ENCODE assay signal across 7 mouse cellular contexts in genomic region chr9:70542305-70543041, GRCm38 (mm10). TPM values are rescaled to one million over a fixed set of nuclear protein-coding genes. Genes with fewer than 3 reads are reported as not detected.
A peak's percentile ranks its signal among the peaks of the same experiment; 100 is the strongest.
DNase-seq lines count a peak whose midpoint lies in the region; ATAC-seq and TF ChIP-seq lines count a peak whose summit lies in the region.

Sltm (plus strand) TSS chr9:70542754.

- H3K4me3 ChIP-seq in embryonic facial prominence, embryonic 12.5 days: peak within 1 kb of the TSS; percentile 91
- H3K4me3 ChIP-seq in kidney, adult 2 months (ENCODE audit: insufficient read depth, low read depth, low read length): peak within 1 kb of the TSS; percentile 89
- peak within 1 kb of the TSS; percentile 89 for H3K4me3 ChIP-seq in limb, embryonic 12.5 days (replicated peaks)
- H3K4me3 ChIP-seq in midbrain, embryonic 15.5 days: peak within 1 kb of the TSS; percentile 90
- H3K4me3 ChIP-seq in spleen, adult 2 months (ENCODE audit: extremely low read depth, insufficient read depth, insufficient read length): peak within 1 kb of the TSS; percentile 91

- no peaks in the 10 kb centered on the region for H3K9me3 ChIP-seq in embryonic facial prominence, embryonic 12.5 days
- H3K9me3 ChIP-seq in limb, embryonic 12.5 days: no peaks in the 10 kb centered on the region
- no peaks in the 10 kb centered on the region for H3K9me3 ChIP-seq in midbrain, embryonic 15.5 days

- ATAC-seq in embryonic facial prominence, embryonic 12.5 days (ENCODE audit: insufficient number of reproducible peaks, insufficient read depth, low FRiP score, low TSS enrichment): peak; percentile 94
- ATAC-seq in limb, embryonic 12.5 days (ENCODE audit: insufficient number of reproducible peaks, insufficient read depth, low FRiP score, low TSS enrichment, low read depth): peak; percentile 97
- peak; percentile 97 for ATAC-seq in midbrain, embryonic 15.5 days (replicated peaks)

- TF ChIP-seq CTCF in kidney, adult 2 months (conservative IDR thresholded peaks at IDR 0.05; ENCODE audit: insufficient read depth, insufficient read length, low read depth, low read length): no peak
- no peak for TF ChIP-seq CTCF in spleen, adult 2 months (IDR thresholded peaks at IDR 0.05; ENCODE audit: extremely low read depth, insufficient read depth, insufficient read length, insufficient replicate concordance)

- peak; percentile 41 for TF ChIP-seq POLR2A in kidney, adult 2 months (IDR thresholded peaks at IDR 0.05; ENCODE audit: low read depth, low read length)
- peak; percentile 69 for TF ChIP-seq POLR2A in spleen, adult 2 months (IDR thresholded peaks at IDR 0.05; ENCODE audit: low read depth, low read length)

- WGBS in embryonic facial prominence, embryonic 12.5 days: under 1% methylated on average over 70 of the region's 75 CpGs
- under 1% methylated on average over 75 of the region's 75 CpGs for WGBS in kidney, adult 2 months
- WGBS in limb, embryonic 12.5 days: under 1% methylated on average over 71 of the region's 75 CpGs
- WGBS in midbrain, embryonic 15.5 days: under 1% methylated on average over 73 of the region's 75 CpGs
- WGBS in spleen, adult 2 months: under 1% methylated on average over 73 of the region's 75 CpGs

- peaks cover 11% of the 10 kb centered on the region for H3K4me1 ChIP-seq in embryonic facial prominence, embryonic 12.5 days
- H3K4me1 ChIP-seq in kidney, adult 2 months (ENCODE audit: control insufficient read depth, insufficient read depth, low read length): peaks cover 5% of the 10 kb centered on the region; the same call in 1 of the 2 replicates
- H3K4me1 ChIP-seq in limb, embryonic 12.5 days (replicated peaks): peaks cover 13% of the 10 kb centered on the region
- peaks cover 28% of the 10 kb centered on the region for H3K4me1 ChIP-seq in midbrain, embryonic 15.5 days
- H3K4me1 ChIP-seq in spleen, adult 2 months (ENCODE audit: control insufficient read depth, insufficient read depth, insufficient read length): 0 out of 2 replicates have a peak, but pooled peaks cover 3% of the 10 kb centered on the region

- H3K36me3 ChIP-seq in embryonic facial prominence, embryonic 12.5 days: peaks cover 3% of the 10 kb centered on the region; the same call in 1 of the 2 replicates
- H3K36me3 ChIP-seq in kidney, adult 2 months (ENCODE audit: control insufficient read depth, insufficient read depth, low read length): no peaks in the 10 kb centered on the region
- H3K36me3 ChIP-seq in limb, embryonic 12.5 days: no peaks in the 10 kb centered on the region; the same call in 1 of the 2 replicates
- H3K36me3 ChIP-seq in midbrain, embryonic 15.5 days (replicated peaks): no peaks in the 10 kb centered on the region
- 0 out of 2 replicates have a peak, but pooled peaks cover 1% of the 10 kb centered on the region for H3K36me3 ChIP-seq in spleen, adult 2 months (ENCODE audit: control insufficient read depth, insufficient read depth, low read length)

- peak; percentile 100 for DNase-seq in adrenal gland, postnatal 25 days
- peak; percentile 99 for DNase-seq in heart, adult 18-20 months
- peak; percentile 100 for DNase-seq in kidney, adult 2 months
- peak; percentile 90 to 100 for DNase-seq in spleen, adult 2 months (ENCODE audit: low read depth in 1 of 2, low spot score in 2 of 2)

- H3K9ac ChIP-seq in embryonic facial prominence, embryonic 12.5 days: peak within 1 kb of the TSS; percentile 97
- peak within 1 kb of the TSS; percentile 97 for H3K9ac ChIP-seq in limb, embryonic 12.5 days (replicated peaks)
- H3K9ac ChIP-seq in midbrain, embryonic 15.5 days: peak within 1 kb of the TSS; percentile 82

- peak within 1 kb of the TSS; percentile 99 for H3K27ac ChIP-seq in embryonic facial prominence, embryonic 12.5 days
- peak within 1 kb of the TSS; percentile 78 for H3K27ac ChIP-seq in kidney, adult 2 months (ENCODE audit: insufficient read depth, low read depth, low read length)
- H3K27ac ChIP-seq in limb, embryonic 12.5 days: peak within 1 kb of the TSS; percentile 99
- H3K27ac ChIP-seq in midbrain, embryonic 15.5 days: peak within 1 kb of the TSS; percentile 99
- H3K27ac ChIP-seq in spleen, adult 2 months (ENCODE audit: insufficient read depth, low read length): peak within 1 kb of the TSS; percentile 98

- no peaks in the 10 kb centered on the region for H3K27me3 ChIP-seq in embryonic facial prominence, embryonic 12.5 days
- H3K27me3 ChIP-seq in kidney, adult 2 months (replicated peaks; ENCODE audit: control insufficient read depth, insufficient read depth, low read length): no peaks in the 10 kb centered on the region
- no peaks in the 10 kb centered on the region for H3K27me3 ChIP-seq in limb, embryonic 12.5 days
- H3K27me3 ChIP-seq in midbrain, embryonic 15.5 days (replicated peaks): no peaks in the 10 kb centered on the region
- no peaks in the 10 kb centered on the region for H3K27me3 ChIP-seq in spleen, adult 2 months (ENCODE audit: control insufficient read depth, insufficient read depth, low read length)

- peak within 1 kb of the TSS; percentile 77 for H3K4me2 ChIP-seq in embryonic facial prominence, embryonic 12.5 days (replicated peaks)
- H3K4me2 ChIP-seq in limb, embryonic 12.5 days: peak within 1 kb of the TSS; percentile 78
- H3K4me2 ChIP-seq in midbrain, embryonic 15.5 days: peak within 1 kb of the TSS; percentile 75

RNA-seq across cellular contexts. Expression of gene Sltm, which starts in this region (rescaled TPM):
- total RNA-seq in adrenal gland, postnatal 25 days (2021): 39.1 and 49.7 TPM in 2 replicates
- polyA plus RNA-seq in embryonic facial prominence, embryonic 12.5 days (2016; fragmentation: Nextera tagmentation; extraction: Ambion mirVana): 70.7 and 77.6 TPM in 2 replicates
- 10 to 100 TPM; 19.4 to 20.9 TPM for total RNA-seq in heart, adult 18-20 months (2021)
- 6.5 and 8.0 TPM in 2 replicates for polyA plus RNA-seq in kidney, adult 2 months (2012; rRNA removed)
- 68.9 and 74.0 TPM in 2 replicates for polyA plus RNA-seq in limb, embryonic 12.5 days (2016; fragmentation: Nextera tagmentation; extraction: Ambion mirVana)
- polyA plus RNA-seq in midbrain, embryonic 15.5 days (2015; fragmentation: Nextera tagmentation; extraction: Ambion mirVana): 62.6 and 63.5 TPM in 2 replicates
- 5.9 and 6.6 TPM in 2 replicates for polyA plus RNA-seq in spleen, adult 2 months (2012; rRNA removed)

Comparison
In these comparisons a context has a peak if more than half of its experiments do, and no peak if none do; other contexts are left out.
1. Peak in every context shown above with its lines: DNase-seq, ATAC-seq, H3K4me3 ChIP-seq and H3K27ac ChIP-seq.